Mouse (Mus musculus) lung, postnatal 0 days (tissue): Measurements from ENCODE around the gene Rsf1. TPM values are rescaled to one million over a fixed set of nuclear protein-coding genes. Genes with fewer than 3 reads are reported as not detected.

Source experiments
- ATAC-seq: fragments of 200-750 bp; cut with Nextera tagmentation; 2 replicates; pipeline ENCODE4 v1.8.0; 2017; ENCODE audit warnings: moderate library complexity
- DNase-seq: peaks from one replicate; pipeline ENCODE4 v3.0.0-alpha.2; 2016; ENCODE audit warnings: low spot score
- H3K27ac ChIP-seq: fragments of 300-500 bp; sonication (generic); 2 replicates; pipeline ENCODE4 v1.5.1; 2014; ENCODE audit warnings: antibody characterized with exemption, mild to moderate bottlenecking, low read length, mixed read lengths
- H3K27me3 ChIP-seq: fragments of 300-500 bp; sonication (generic); replicated peaks from 2 replicates; pipeline ENCODE4 v1.6.1; 2014; ENCODE audit warnings: low read length, mixed read lengths; ENCODE audit not compliant: insufficient read depth
- H3K36me3 ChIP-seq: fragments of 300-500 bp; sonication (generic); 2 replicates; pipeline ENCODE4 v1.6.1; 2014; ENCODE audit warnings: low read length, mixed read lengths; ENCODE audit not compliant: insufficient read depth
- H3K4me1 ChIP-seq: fragments of 300-500 bp; sonication (generic); 2 replicates; pipeline ENCODE4 v1.6.1; 2014; ENCODE audit warnings: antibody characterized with exemption, low read depth, low read length, mixed read lengths; ENCODE audit not compliant: insufficient read depth
- H3K4me2 ChIP-seq: fragments of 300-500 bp; sonication (generic); replicated peaks from 2 replicates; pipeline ENCODE4 v1.6.1; 2014; ENCODE audit warnings: low read depth, mild to moderate bottlenecking, low read length, moderate library complexity, mixed read lengths
- H3K4me3 ChIP-seq: fragments of 300-500 bp; sonication (generic); 2 replicates; pipeline ENCODE4 v1.5.1; 2014; ENCODE audit warnings: low read depth, low read length
- H3K9ac ChIP-seq: fragments of 300-500 bp; sonication (generic); replicated peaks from 2 replicates; pipeline ENCODE4 v1.6.1; 2014; ENCODE audit warnings: low read depth, mild to moderate bottlenecking
- H3K9me3 ChIP-seq: fragments of 300-500 bp; sonication (generic); 2 replicates; pipeline ENCODE4 v1.6.1; 2016; ENCODE audit warnings: low read length, mixed read lengths
- CTCF ChIP-seq: IDR thresholded peaks from 2 replicates; pipeline ENCODE4 v1.5.1; 2016; ENCODE audit warnings: antibody characterized with exemption, mild to moderate bottlenecking
- EP300 ChIP-seq: IDR thresholded peaks from 2 replicates; pipeline ENCODE4 v1.6.1; 2016; ENCODE audit warnings: antibody characterized with exemption, mild to moderate bottlenecking, control low read depth
- WGBS: fragments of 180-500 bp; shearing (Covaris S2); extraction: QIAGEN DNeasy Blood & Tissue Kit; methylation state at CpG from one replicate; pipeline ENCODE4 v1.1.7; 2014; 5-methylcytosine and 5-hydroxymethylcytosine counted together
- polyA plus RNA-seq: library from polyadenylated mRNA; unstranded; fragments of >200 nt; fragmentation: Nextera tagmentation; extraction: Ambion mirVana; gene quantifications from 2 replicates; pipeline ENCODE4 v1.2.1, GENCODE M21; 2015

Gene Rsf1
- polyA plus RNA-seq, 1 experiment from 2014 or later, result 16.2 TPM

GRCm38 (mm10) chr7:97725401-97725800, 145.7 kb downstream of the Rsf1 start:
- WGBS, result 97% methylated on average over 6 of the region's 6 CpGs
- no peak overlapping the region for H3K4me3 ChIP-seq
- no peak for DNase-seq
- no peak overlapping the region for H3K27ac ChIP-seq
- H3K4me2 ChIP-seq, result no peak overlapping the region
- H3K27me3 ChIP-seq, result no peaks in the 10 kb centered on the region
- no peak for TF ChIP-seq EP300
- no peak for TF ChIP-seq CTCF
- no peaks in the 10 kb centered on the region for H3K36me3 ChIP-seq
- H3K9ac ChIP-seq, result no peak overlapping the region
- no peaks in the 10 kb centered on the region for H3K9me3 ChIP-seq
- H3K4me1 ChIP-seq, result no peaks in the 10 kb centered on the region
- no peak for ATAC-seq

- no peak for TF ChIP-seq EP300
- no peak for TF ChIP-seq CTCF
- H3K4me2 ChIP-seq, result no peak overlapping the region
- DNase-seq, result no peak
These were observed 146.4 kb downstream of the Rsf1 start for GRCm38 (mm10) chr7:97726080-97726479.

DNA sequence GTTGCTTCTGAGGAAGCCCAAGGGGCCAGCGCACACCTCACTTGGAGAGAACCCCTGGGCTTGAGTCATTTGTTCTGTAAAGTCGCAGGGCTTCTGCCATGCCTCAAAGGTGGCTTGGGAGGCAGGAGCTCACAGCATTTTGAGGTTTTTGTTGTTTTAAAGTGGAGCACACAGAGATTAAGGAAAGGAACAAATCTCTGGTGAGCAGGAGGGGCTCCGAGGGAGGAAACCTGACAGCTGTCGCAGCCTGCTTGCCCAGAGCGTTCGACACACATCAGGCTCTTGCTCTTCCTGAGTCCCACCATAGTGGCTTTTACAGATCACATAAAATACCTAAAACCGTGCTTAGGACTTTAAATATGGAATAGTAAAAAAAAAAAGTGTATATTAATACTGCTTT, 147.1 kb downstream of the Rsf1 start:
- Histone ChIP-seq H3K27me3 (no peaks in the 10 kb centered on the region), H3K9me3 (no peaks in the 10 kb centered on the region), H3K4me2 (no peak overlapping the region), H3K27ac (no peak overlapping the region), H3K4me3 (no peak overlapping the region), H3K9ac (no peak overlapping the region), H3K4me1 (no peaks in the 10 kb centered on the region), H3K36me3 (no peaks in the 10 kb centered on the region)
- ATAC-seq (no peak), DNase-seq (no peak)
- TF ChIP-seq CTCF, result no peak
- no peak for TF ChIP-seq EP300
- 79% methylated on average over 7 of the region's 7 CpGs for WGBS

More at GRCm38 (mm10) chr7:97726080-97726479, 146.4 kb downstream of the Rsf1 start:
- no peaks in the 10 kb centered on the region for H3K27me3 ChIP-seq
- H3K9ac ChIP-seq, result no peak overlapping the region
- H3K9me3 ChIP-seq, result no peaks in the 10 kb centered on the region
- ATAC-seq, result no peak
- H3K36me3 ChIP-seq, result no peaks in the 10 kb centered on the region
- WGBS, result 88% methylated on average over 7 of the region's 7 CpGs
- H3K4me3 ChIP-seq, result no peak overlapping the region
- no peak overlapping the region for H3K27ac ChIP-seq
- H3K4me1 ChIP-seq, result no peaks in the 10 kb centered on the region

- Histone ChIP-seq H3K9ac (no peak overlapping the region), H3K27ac (no peak overlapping the region), H3K9me3 (no peaks in the 10 kb centered on the region), H3K36me3 (no peaks in the 10 kb centered on the region), H3K4me1 (no peaks in the 10 kb centered on the region), H3K27me3 (no peaks in the 10 kb centered on the region), H3K4me2 (no peak overlapping the region), H3K4me3 (no peak overlapping the region)
- no peak for TF ChIP-seq EP300
- no peak for TF ChIP-seq CTCF
- WGBS, result 74% methylated on average over 14 of the region's 14 CpGs
- no peak for ATAC-seq
- DNase-seq, result no peak
These were observed 149.3 kb downstream of the Rsf1 start for GRCm38 (mm10) chr7:97728666-97729614.

DNA sequence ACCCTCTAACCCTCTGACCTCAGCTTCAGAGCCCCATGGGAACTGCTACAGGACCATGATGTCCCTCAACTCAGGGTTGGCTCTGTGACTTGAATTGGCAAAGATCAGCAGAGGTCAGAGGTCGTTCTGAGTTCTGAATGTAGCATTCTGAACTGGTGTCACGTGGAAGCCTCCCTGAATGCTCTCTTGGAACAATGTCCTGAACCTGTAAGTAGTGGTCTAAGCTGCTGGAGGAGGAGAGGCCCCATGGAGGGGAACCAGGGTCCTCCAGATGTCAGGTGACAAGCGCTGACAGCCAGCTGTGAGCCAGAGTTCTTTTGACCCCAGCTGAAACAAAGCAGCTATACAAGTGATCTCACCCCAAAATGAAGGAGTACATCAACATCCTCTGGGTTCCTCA, 150.7 kb downstream of the Rsf1 start:
- TF ChIP-seq EP300 (no peak), CTCF (no peak)
- Histone ChIP-seq H3K9ac (no peak overlapping the region), H3K36me3 (no peaks in the 10 kb centered on the region), H3K27me3 (no peaks in the 10 kb centered on the region), H3K4me3 (no peak overlapping the region), H3K9me3 (no peaks in the 10 kb centered on the region), H3K4me1 (no peaks in the 10 kb centered on the region), H3K27ac (no peak overlapping the region), H3K4me2 (no peak overlapping the region)
- WGBS, result 74% methylated on average over 3 of the region's 3 CpGs
- DNase-seq (no peak), ATAC-seq (no peak)

- H3K36me3 ChIP-seq, result no peaks in the 10 kb centered on the region
- H3K9ac ChIP-seq, result no peak overlapping the region
- no peak overlapping the region for H3K27ac ChIP-seq
- peaks cover 10% of the 10 kb centered on the region; the same call in 1 of the 2 replicates for H3K4me1 ChIP-seq
- no peaks in the 10 kb centered on the region for H3K27me3 ChIP-seq
- no peak for ATAC-seq
- H3K4me2 ChIP-seq, result no peak overlapping the region
- TF ChIP-seq EP300 (no peak), CTCF (no peak)
- no peak overlapping the region for H3K4me3 ChIP-seq
- 84% methylated on average over 5 of the region's 5 CpGs for WGBS
- H3K9me3 ChIP-seq, result no peaks in the 10 kb centered on the region
- DNase-seq, result no peak
These were observed 153.9 kb downstream of the Rsf1 start for GRCm38 (mm10) chr7:97733606-97734005.
